Mouse (Mus musculus) liver, embryonic 16.5 days (tissue): Measurements from ENCODE around the gene Gps1. TPM values are rescaled to one million over a fixed set of nuclear protein-coding genes. Genes with fewer than 3 reads are reported as not detected.

Experiments
- ATAC-seq: fragments of 200-750 bp; cut with Nextera tagmentation; 2 replicates; pipeline ENCODE4 v1.8.0; 2017; ENCODE audit warnings: low read depth, mild to moderate bottlenecking, moderate number of reproducible peaks, moderate library complexity
- H3K27ac ChIP-seq: fragments of 300-500 bp; sonication (generic); 2 replicates; pipeline ENCODE4 v1.5.1; 2014; ENCODE audit warnings: mild to moderate bottlenecking, low read length
- H3K27me3 ChIP-seq: fragments of 300-500 bp; sonication (generic); 2 replicates; pipeline ENCODE4 v1.6.1; 2014; ENCODE audit warnings: low read depth, low read length, mixed read lengths; ENCODE audit not compliant: control insufficient read depth, insufficient read depth
- H3K36me3 ChIP-seq: fragments of 300-500 bp; sonication (generic); 2 replicates; pipeline ENCODE4 v1.6.1; 2014; ENCODE audit warnings: mild to moderate bottlenecking; ENCODE audit not compliant: control insufficient read depth, insufficient read depth
- H3K4me1 ChIP-seq: fragments of 300-500 bp; sonication (generic); 2 replicates; pipeline ENCODE4 v1.6.1; 2014; ENCODE audit warnings: low read depth, low read length, mixed read lengths; ENCODE audit not compliant: control insufficient read depth
- H3K4me2 ChIP-seq: fragments of 300-500 bp; sonication (generic); 2 replicates; pipeline ENCODE4 v1.6.1; 2014; ENCODE audit warnings: low read depth, low read length, mixed read lengths
- H3K4me3 ChIP-seq: fragments of 300-500 bp; sonication (generic); 2 replicates; pipeline ENCODE4 v1.5.1; 2014; ENCODE audit warnings: low read depth, mild to moderate bottlenecking, low read length
- H3K9ac ChIP-seq: fragments of 300-500 bp; sonication (generic); 2 replicates; pipeline ENCODE4 v1.6.1; 2014; ENCODE audit warnings: low read depth, low read length
- H3K9me3 ChIP-seq: fragments of 300-500 bp; sonication (generic); replicated peaks from 2 replicates; pipeline ENCODE4 v1.6.1; 2016; ENCODE audit warnings: low read length; ENCODE audit not compliant: control insufficient read depth
- WGBS: fragments of 180-500 bp; shearing (Covaris S2); extraction: QIAGEN DNeasy Blood & Tissue Kit; methylation state at CpG from one replicate; pipeline ENCODE4 v1.1.7; 2014; ENCODE audit not compliant: insufficient replicate concordance; 5-methylcytosine and 5-hydroxymethylcytosine counted together
- polyA plus RNA-seq: library from polyadenylated mRNA; unstranded; fragments of >200 nt; fragmentation: Nextera tagmentation; extraction: Ambion mirVana; gene quantifications from 2 replicates; pipeline ENCODE4 v1.2.1, GENCODE M21; 2015

The Gps1 gene
- 61.6 and 64.7 TPM in 2 replicates for polyA plus RNA-seq

GRCm38 (mm10) chr11:120784064-120784791 lies at the start of gene Gps1, which contains the start of gene Rfng:
Gene Gps1 (plus strand): TSS chr11:120784272.
Gene Rfng (minus strand): TSS chr11:120784207.
- H3K9me3 ChIP-seq, result no peaks in the 10 kb centered on the region
- peak within 1 kb of the TSS; percentile 99 for H3K4me2 ChIP-seq
- H3K4me3 ChIP-seq, result peak within 1 kb of the TSS; percentile 87
- H3K4me1 ChIP-seq, result peaks cover 19% of the 10 kb centered on the region
- peak within 1 kb of the TSS; percentile 78 for H3K27ac ChIP-seq
- WGBS, result 0% methylated on average over 75 of the region's 107 CpGs
- peak within 1 kb of the TSS; percentile 95 for H3K9ac ChIP-seq
- peak; percentile 82 for ATAC-seq
- peaks cover 11% of the 10 kb centered on the region for H3K36me3 ChIP-seq
- no peaks in the 10 kb centered on the region for H3K27me3 ChIP-seq

GRCm38 (mm10) chr11:120736424-120736823 lies 47.6 kb upstream of the Gps1 start:
- Histone ChIP-seq H3K36me3 (no peaks in the 10 kb centered on the region), H3K27ac (no peak overlapping the region), H3K9me3 (no peaks in the 10 kb centered on the region), H3K4me2 (no peak overlapping the region), H3K9ac (no peak overlapping the region), H3K27me3 (no peaks in the 10 kb centered on the region), H3K4me3 (no peak overlapping the region), H3K4me1 (no peaks in the 10 kb centered on the region)
- 53% methylated on average over 6 of the region's 6 CpGs for WGBS
- ATAC-seq, result no peak

GRCm38 (mm10) chr11:120740981-120741380 lies 43.1 kb upstream of the Gps1 start:
- Histone ChIP-seq H3K27ac (no peak overlapping the region), H3K36me3 (no peaks in the 10 kb centered on the region)
- 75% methylated on average over 5 of the region's 5 CpGs for WGBS

GRCm38 (mm10) chr11:120744121-120744701 lies 39.9 kb upstream of the Gps1 start:
- Histone ChIP-seq H3K4me1 (no peaks in the 10 kb centered on the region), H3K27ac (no peak overlapping the region), H3K27me3 (no peaks in the 10 kb centered on the region), H3K4me3 (no peak overlapping the region), H3K4me2 (no peak overlapping the region), H3K36me3 (no peaks in the 10 kb centered on the region), H3K9me3 (no peaks in the 10 kb centered on the region), H3K9ac (no peak overlapping the region)
- ATAC-seq, result no peak
- 57% methylated on average over 7 of the region's 7 CpGs for WGBS

More at GRCm38 (mm10) chr11:120740981-120741380, 43.1 kb upstream of the Gps1 start:
- H3K27me3 ChIP-seq, result no peaks in the 10 kb centered on the region
- H3K4me1 ChIP-seq, result no peaks in the 10 kb centered on the region
- no peaks in the 10 kb centered on the region for H3K9me3 ChIP-seq
- no peak overlapping the region for H3K4me3 ChIP-seq
- no peak overlapping the region for H3K4me2 ChIP-seq
- ATAC-seq, result no peak
- no peak overlapping the region for H3K9ac ChIP-seq

- H3K4me3 ChIP-seq, result no peak overlapping the region
- no peak overlapping the region for H3K9ac ChIP-seq
- no peaks in the 10 kb centered on the region for H3K9me3 ChIP-seq
- WGBS, result 46% methylated on average over 4 of the region's 4 CpGs
- H3K27ac ChIP-seq, result no peak overlapping the region
- H3K4me2 ChIP-seq, result no peak overlapping the region
- no peaks in the 10 kb centered on the region for H3K27me3 ChIP-seq
- no peaks in the 10 kb centered on the region for H3K36me3 ChIP-seq
- no peak for ATAC-seq
- no peaks in the 10 kb centered on the region for H3K4me1 ChIP-seq
Measured at GRCm38 (mm10) chr11:120747974-120748373, 36.1 kb upstream of the Gps1 start.

- no peaks in the 10 kb centered on the region for H3K9me3 ChIP-seq
- H3K9ac ChIP-seq, result no peak overlapping the region
- no peaks in the 10 kb centered on the region for H3K36me3 ChIP-seq
- ATAC-seq, result no peak
- no peak overlapping the region for H3K27ac ChIP-seq
- no peak overlapping the region for H3K4me2 ChIP-seq
- H3K4me3 ChIP-seq, result no peak overlapping the region
- H3K4me1 ChIP-seq, result no peaks in the 10 kb centered on the region
- no peaks in the 10 kb centered on the region for H3K27me3 ChIP-seq
- WGBS, result 44% methylated on average over 8 of the region's 8 CpGs
Measured at GRCm38 (mm10) chr11:120749430-120749829, 34.6 kb upstream of the Gps1 start.

GRCm38 (mm10) chr11:120751606-120752005 lies 32.5 kb upstream of the Gps1 start:
- no peaks in the 10 kb centered on the region for H3K4me1 ChIP-seq
- no peak overlapping the region for H3K27ac ChIP-seq
- no peaks in the 10 kb centered on the region for H3K9me3 ChIP-seq
- H3K36me3 ChIP-seq, result no peaks in the 10 kb centered on the region
- no peak overlapping the region for H3K4me2 ChIP-seq
- WGBS, result 67% methylated on average over 4 of the region's 4 CpGs
- no peak overlapping the region for H3K9ac ChIP-seq
- no peaks in the 10 kb centered on the region for H3K27me3 ChIP-seq
- H3K4me3 ChIP-seq, result no peak overlapping the region
- ATAC-seq, result no peak

- H3K4me3 ChIP-seq, result no peak overlapping the region
- no peak overlapping the region for H3K9ac ChIP-seq
- no peak for ATAC-seq
- no peak overlapping the region for H3K27ac ChIP-seq
- no peaks in the 10 kb centered on the region for H3K36me3 ChIP-seq
- H3K4me2 ChIP-seq, result no peak overlapping the region
- H3K27me3 ChIP-seq, result peaks cover 8% of the 10 kb centered on the region
- no peaks in the 10 kb centered on the region for H3K9me3 ChIP-seq
- H3K4me1 ChIP-seq, result no peaks in the 10 kb centered on the region
- WGBS, result 74% methylated on average over 9 of the region's 9 CpGs
Measured at GRCm38 (mm10) chr11:120760236-120760635, 23.8 kb upstream of the Gps1 start.
